Mouse (Mus musculus) B cell, adult 67 days (primary cell): ENCODE measurements around the gene Ryk. TPM values are rescaled to one million over a fixed set of nuclear protein-coding genes. Genes with fewer than 3 reads are reported as not detected.

Experiments used
- total RNA-seq, 2 experiments: library from RNA; stranded (reverse); gene quantifications; 4 replicates each; pipeline ENCODE4 v1.2.4; 2023

Gene Ryk
- total RNA-seq: 1 to 10 TPM in 1 of 2 experiments, under 1 TPM in 1; 0.92 to 2.7 TPM

GRCm38 (mm10) chr9:102834742-102835591, at the start of gene Ryk:
TSS of gene Ryk (plus strand) at chr9:102834917.

Other genes starting within 250 kb of the Ryk start
- 100 to 1,000 TPM in 1 of 2 experiments, 10 to 100 TPM in 1; 70.8 to 102 TPM for gene Anapc13, start 208.6 kb upstream of the Ryk start, total RNA-seq
- gene Cep63, start 208.4 kb upstream of the Ryk start, total RNA-seq: 10 to 100 TPM; 79.8 to 90.5 TPM
- not detected for gene Amotl2, start 118.2 kb upstream of the Ryk start, total RNA-seq
- gene Slco2a1, start 153.8 kb downstream of the Ryk start, total RNA-seq: under 1 TPM; 0.12 to 0.15 TPM